Mouse (Mus musculus) left cerebral cortex, postnatal 25 days (tissue): ENCODE results near the gene Tbc1d2b. TPM values are rescaled to one million over a fixed set of nuclear protein-coding genes. Genes with fewer than 3 reads are reported as not detected.

Experiments used
- DNase-seq, 2 experiments: peaks; one replicate each; pipeline ENCODE4 v3.0.0; 2022; ENCODE audit warnings: low spot score in 2 of 2, mixed read lengths in 1 of 2
- intact Hi-C: fragments of 180-260 bp; cut with DNase I; formaldehyde crosslinking; loops from one replicate; pipeline ENCODE4 v1.15.1; 2025
- total RNA-seq, 2 experiments: library from RNA; stranded (reverse); gene quantifications; 2 replicates each; pipeline ENCODE4 v1.2.3; 2021

The Tbc1d2b gene
- total RNA-seq, 2 experiments from 2014 or later = 8.9 to 11.6 TPM

- intact Hi-C loops = no loop called here
- no peak for DNase-seq
Measured at GRCm38 (mm10) chr9:90245781-90246180, 24.8 kb downstream of the Tbc1d2b start.

- no peak for DNase-seq
- intact Hi-C loops = no loop called here
Measured at GRCm38 (mm10) chr9:90245206-90245605, 25.4 kb downstream of the Tbc1d2b start.

DNA sequence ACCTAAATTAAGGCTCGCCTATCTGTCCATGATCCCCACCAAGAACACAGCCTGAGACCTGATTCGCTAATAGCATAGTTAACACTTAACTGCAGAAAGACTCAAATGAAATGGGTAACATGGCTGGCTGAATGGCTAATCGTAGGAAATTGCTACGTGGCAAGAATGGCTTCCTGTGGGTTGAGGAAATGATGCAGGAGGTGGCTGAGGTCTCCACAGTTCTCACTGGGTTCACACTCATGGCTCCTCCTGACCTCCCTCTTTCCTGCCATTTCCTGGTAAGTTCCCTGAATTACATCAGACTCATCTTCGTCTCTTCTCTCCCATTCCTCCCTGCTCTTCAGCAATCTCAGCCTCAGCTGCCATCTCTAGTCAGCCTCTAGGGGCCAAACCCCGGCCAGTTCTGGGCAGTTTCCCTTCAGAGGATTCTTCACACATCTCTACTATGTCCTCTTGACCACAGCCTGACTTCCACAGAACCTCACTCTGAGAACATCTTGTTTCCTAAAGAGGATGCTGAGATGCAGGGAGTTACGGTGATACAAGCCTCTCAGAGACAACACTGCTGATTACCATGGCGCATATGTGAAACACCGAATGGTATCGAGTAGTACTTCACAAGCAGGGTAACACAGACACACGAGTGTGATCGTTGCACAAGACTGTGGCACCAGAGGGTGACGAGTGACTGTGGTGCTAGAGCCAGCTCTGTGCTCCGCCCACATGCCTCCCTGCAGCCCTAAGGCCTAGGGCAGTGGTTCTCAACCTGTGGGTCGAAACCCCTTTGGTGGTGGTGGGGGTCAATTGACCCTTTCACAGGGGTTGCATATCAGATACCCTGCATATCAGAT lies 26.1 kb downstream of the Tbc1d2b start:
- intact Hi-C loops = no loop called here
- DNase-seq = no peak

DNA sequence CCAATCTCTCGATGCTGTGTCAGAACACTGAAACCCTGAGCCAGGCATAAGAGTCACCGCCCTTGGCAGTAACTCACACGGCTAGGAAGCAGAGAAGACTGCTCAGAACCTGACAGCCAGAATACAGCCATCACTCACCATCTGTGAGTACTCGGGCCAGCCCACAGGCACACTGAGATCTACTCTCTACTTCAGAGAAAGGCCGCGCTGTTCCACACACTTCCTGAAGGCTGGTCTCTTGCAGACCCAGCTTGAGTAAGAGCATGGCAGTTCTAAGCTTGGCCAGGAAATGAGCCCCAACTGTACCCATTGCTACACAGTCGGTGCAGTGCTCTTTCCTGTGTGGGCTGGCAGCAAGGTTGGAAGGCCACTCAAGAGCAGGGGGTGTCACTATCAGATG lies 27.7 kb downstream of the Tbc1d2b start:
- no peak for DNase-seq
- intact Hi-C loops = no loop called here

- intact Hi-C loops = no loop called here
- no peak for DNase-seq
Measured at GRCm38 (mm10) chr9:90242291-90242690, 28.3 kb downstream of the Tbc1d2b start.

DNA sequence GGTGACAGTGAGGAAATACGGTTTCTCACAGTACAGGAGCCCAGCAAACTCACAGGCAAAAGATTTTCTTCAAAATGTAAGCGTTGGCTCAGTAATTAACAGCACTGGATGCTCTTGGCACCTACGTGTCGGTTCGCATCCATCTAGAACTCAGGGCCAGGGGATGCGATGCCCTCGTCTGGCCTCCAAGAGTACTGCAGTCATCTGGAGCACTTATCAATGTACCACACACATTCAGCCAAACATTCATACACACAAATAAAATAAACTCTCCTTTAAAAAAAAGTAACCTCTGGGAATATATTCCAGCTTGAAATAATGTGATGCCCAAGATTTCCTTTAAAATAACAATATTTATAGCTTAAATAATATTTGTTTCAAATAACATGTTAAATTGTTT lies 29.0 kb downstream of the Tbc1d2b start:
- no peak for DNase-seq
- intact Hi-C loops = no loop called here

- intact Hi-C loops = no loop called here
- no peak for DNase-seq
Measured at GRCm38 (mm10) chr9:90241041-90241440, 29.6 kb downstream of the Tbc1d2b start.

- intact Hi-C loops = no loop called here
- no peak for DNase-seq
Measured at GRCm38 (mm10) chr9:90240560-90240959, 30.0 kb downstream of the Tbc1d2b start.

- DNase-seq = no peak
- intact Hi-C loops = no loop called here
Measured at GRCm38 (mm10) chr9:90237232-90238062, 33.2 kb downstream of the Tbc1d2b start.

GRCm38 (mm10) chr9:90236817-90237216 lies 33.8 kb downstream of the Tbc1d2b start:
- DNase-seq = no peak
- intact Hi-C loops = no loop called here

- intact Hi-C loops = no loop called here
- DNase-seq = no peak
Measured at GRCm38 (mm10) chr9:90235258-90235882, 35.2 kb downstream of the Tbc1d2b start.

DNA sequence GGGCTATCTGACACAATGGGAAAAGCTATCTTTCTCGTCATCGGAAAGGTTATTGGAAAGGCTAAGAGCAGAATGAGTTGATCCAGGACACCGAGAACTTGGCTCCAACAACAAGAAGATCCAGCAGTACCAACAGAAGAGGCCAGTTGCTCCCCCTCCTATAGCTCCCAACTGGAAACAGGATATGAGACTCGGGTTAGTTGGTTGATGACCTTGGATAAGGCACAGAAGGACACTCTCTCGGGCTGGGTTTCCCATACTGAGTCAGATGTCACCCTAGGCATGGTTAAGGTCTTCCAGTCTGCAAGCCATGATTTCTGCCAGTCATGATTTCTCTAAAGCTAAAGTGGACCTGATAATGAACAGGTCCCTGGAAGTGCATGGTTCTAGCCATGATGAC lies 35.8 kb downstream of the Tbc1d2b start:
- intact Hi-C loops = no loop called here
- DNase-seq = no peak

DNA sequence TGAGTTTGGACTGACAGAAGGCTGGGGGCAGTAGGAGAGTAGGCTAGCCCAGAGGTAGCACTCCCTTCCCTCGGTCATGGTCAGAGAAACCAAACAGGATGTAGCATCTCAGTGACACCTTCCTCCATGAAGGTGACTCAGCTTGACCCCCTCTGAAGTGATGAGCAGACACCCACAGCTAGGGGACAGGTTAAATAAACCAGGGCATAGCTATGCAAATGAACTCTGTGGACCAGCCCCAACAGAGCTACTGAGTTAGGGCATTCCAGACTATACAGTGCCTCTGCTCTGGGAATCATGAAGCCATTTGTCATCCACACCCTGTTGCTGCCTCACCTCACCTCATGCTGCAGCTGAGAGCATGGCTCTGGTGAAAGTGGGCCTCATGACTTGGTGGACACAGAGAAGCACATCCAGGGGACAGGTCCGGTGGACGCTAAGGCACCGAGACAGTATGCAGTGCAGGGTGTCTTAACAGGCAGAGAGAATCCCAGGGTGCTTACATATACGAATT lies 36.6 kb downstream of the Tbc1d2b start:
- DNase-seq = no peak
- intact Hi-C loops = no loop called here

DNA sequence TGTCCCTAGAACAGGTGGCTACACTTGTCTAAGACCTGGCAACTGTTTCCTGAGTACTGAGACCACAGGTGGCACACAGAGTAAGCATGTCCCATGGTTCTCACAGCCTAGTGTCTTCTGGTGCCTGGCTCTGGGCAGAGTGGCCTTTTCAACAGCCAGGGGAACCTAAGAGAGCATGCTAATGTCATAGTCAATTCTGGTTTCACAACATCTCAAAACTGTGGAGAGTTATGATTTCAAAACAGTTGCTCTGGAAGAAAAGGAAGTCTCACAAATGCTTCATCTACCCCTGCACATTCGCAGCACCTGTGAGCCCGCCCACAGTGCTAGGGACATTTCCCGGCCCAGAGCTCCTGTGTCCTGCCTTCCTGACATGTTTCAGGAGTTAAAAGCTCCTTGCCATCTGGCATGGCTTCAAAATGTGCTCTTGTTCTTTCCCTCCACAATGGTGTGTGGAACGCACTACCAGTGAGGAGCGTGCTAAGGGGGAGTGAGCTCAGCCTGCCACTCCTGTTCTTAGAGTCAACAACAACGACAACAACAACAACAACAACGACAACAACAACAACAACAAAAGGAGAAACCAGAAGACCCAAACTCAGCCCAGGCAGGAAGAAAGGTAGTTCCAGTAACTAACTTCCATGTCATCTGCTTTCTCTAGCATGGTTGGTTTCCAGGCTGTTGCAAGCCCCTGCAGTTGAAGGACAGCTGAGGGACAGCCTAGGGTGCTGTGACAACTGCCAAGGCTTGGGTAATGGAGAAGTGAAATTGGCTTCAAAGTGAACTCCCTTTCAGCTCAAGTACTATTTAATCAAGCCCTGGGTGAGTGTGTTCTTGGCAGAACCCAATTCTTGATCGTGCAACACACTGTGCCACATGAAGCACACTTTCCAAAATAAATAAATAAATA lies 37.6 kb downstream of the Tbc1d2b start:
- intact Hi-C loops = no loop called here
- no peak for DNase-seq

DNA sequence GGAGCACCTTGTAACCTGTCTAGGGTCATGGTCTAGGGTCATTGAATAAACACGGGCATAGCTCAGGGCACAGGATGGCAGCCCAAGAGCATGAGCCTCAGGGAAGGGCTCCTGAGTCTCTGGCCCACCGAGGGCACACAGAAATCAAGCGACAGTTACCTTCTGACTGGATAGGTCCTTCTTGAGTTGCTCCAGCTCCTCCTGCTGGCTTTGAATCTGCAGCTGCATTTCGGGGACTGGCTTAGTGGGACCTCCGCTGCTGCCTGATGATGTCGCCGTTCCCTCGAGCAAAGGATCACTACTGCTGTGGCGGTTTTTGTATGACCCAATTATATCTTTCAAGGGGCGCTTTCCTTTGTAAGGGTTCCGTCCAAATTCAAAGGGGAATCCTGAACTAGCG lies 43.4 kb downstream of the Tbc1d2b start:
- peak in 1 of 2 experiments; percentile 49 for DNase-seq
- intact Hi-C loops = no loop called here

DNA sequence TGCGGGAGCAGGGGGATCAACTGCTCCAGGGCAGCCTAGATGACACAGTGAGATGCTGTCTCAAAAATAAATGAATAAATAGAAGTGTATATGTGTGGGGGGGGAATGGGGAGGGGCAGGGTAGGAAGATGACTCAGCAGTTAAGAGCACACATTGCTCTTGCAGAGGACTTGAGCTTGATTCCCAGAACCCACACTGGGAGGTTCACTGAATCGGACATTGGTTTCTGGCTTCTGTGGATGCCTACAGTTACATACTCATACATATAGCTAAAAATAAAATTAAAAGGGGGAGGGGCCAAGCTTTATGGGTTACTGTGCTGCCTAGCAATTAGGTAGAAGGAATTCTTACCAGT lies 43.9 kb downstream of the Tbc1d2b start:
- intact Hi-C loops = no loop called here
- DNase-seq = no peak

GRCm38 (mm10) chr9:90226081-90226741 lies 44.4 kb downstream of the Tbc1d2b start:
- intact Hi-C loops = no loop called here
- DNase-seq = peak; percentile 48 to 73

- DNase-seq = no peak
- intact Hi-C loops = no loop called here
Measured at GRCm38 (mm10) chr9:90222275-90222674, 48.3 kb downstream of the Tbc1d2b start.

GRCm38 (mm10) chr9:90217501-90217900 lies 53.1 kb downstream of the Tbc1d2b start:
- intact Hi-C loops = no loop called here
- DNase-seq = no peak
